Mouse (Mus musculus): ENCODE measurements around the gene Cstl1. TPM values are rescaled to one million over a fixed set of nuclear protein-coding genes. Genes with fewer than 3 reads are reported as not detected.

Cstl1 gene
- 0.19 TPM in 1 of 2 replicates, not detected in the other for polyA plus RNA-seq (2012; rRNA removed)

GRCm38 (mm10) chr2:148750058-148750457 lies at the start of gene Cstl1:
Cstl1 (plus strand) TSS chr2:148750358.

DNA sequence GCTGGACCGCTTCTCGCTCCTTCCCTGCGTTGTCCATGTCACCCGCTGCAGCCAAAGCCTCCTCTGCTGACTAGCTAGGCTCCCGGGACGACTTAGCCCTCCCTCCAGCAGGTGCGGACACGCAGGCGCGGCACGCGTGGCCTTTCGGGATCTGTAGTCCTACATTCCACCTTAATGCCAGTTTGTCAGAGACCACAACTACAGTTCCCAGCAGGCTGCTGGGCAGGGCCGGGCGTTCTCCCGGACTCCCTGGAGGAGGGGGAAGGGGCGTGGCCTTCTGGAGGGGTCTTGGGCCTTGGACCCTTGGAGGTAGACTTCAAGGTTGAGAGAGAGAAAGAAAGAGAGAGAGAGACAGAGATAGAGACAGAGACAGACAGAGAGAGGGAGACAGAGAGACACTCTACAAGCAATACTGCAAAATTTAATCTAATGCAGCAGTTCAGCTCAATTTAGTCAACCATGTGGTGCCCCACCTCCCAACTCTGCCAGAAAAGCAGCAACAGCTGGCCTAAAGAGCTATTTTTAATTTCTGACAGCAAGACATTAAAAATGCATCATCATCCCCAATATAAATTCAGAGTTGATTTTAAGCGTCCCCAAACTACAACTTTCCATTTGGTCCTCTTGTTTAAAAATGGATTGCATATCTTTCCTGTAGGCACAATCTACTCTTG lies 17.7 kb upstream of the Cstl1 start, which contains the start of gene Napb:
Napb (minus strand) TSS at position 141 of the 674 bp plus-strand sequence.

DNA sequence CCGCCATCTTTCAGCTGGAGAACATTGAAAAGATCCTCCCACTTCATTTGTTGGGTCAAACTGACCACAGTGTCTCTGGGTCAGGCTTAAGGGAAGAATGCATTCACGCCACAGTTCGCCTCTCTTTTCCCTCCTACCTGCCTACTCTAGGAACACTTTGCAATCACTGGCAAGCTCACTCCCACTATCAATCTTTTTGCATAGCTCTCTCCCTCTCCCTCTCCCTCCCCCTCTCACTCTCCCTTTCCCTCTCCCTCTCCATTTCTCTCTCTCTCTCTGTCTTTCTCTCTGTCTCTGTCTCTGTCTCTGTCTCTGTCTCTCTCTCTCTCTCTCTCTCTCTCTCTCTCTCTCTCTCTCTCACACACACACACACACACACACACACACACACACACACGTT lies 21.2 kb downstream of the Cstl1 start, which contains the start of gene Cst11:
Cst11 (minus strand) TSS at position 101 of the 400 bp plus-strand sequence.

DNA sequence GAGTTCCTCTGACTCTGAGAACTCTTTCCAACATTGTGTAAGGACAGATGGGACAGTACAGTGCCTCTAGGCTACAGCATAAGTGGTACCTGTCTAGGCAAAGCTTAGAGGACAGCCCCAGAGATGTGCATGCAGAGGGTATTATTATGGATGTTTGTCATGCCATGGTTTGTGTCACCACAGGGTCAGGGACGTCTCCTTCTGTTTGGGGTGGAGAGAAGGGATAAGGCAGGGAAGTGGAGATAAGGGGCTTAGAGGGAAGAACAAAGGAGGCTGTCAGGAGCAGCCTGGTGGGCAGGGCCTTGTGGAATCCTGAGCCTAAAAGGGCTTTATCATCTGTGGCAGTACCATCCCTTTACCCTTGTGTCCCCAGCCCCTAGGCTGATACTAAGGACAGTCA lies 31.6 kb downstream of the Cstl1 start, which contains the start of gene 8030411F24Rik:
8030411F24Rik (plus strand) TSS at position 301 of the 400 bp plus-strand sequence.

DNA sequence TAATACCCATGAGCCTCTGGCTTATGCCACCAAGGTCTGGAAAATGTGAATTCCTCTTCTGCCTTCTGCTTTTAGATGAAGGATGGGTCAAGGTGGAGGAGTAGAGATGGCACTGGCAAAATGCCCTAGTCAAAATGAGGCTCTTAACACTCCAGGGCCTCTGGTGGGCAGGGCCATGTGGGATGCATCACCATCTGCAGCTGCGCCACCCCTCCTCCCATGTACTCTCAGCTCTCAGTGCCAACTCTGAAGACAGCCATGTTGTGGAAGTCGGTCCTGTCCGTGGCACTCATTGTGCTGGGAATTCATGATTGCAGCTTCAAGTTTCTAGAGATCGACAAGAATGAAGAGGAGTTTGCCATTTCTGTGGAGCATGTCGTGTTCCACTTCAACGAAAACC lies 39.0 kb downstream of the Cstl1 start, which contains the start of gene Cst12:
Cst12 (plus strand) TSS at position 220 of the 400 bp plus-strand sequence.

DNA sequence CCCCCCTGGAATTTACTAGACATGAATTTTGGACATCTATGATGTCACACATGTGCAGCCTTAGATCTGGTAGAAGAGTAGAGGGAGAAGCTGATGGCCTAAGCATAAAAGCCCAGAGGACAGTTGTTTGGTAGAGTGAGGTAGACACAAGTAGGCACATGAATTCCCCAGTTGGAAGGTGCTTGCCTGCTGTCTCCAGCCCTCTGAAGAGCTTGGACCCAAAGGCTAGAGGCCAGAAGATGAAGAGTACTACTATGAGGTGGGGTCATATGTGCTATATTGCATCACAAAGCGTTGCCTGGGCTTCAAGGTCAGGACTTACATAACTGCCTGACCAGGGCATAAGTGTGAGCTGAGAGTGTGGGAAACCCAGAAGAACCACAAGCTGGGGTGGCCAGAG lies 48.3 kb downstream of the Cstl1 start, which contains the start of gene Cst8:
Cst8 (plus strand) TSS at position 301 of the 400 bp plus-strand sequence.

Other genes starting within 250 kb of the Cstl1 start
- gene Nxt1, start 77.8 kb upstream of the Cstl1 start, polyA plus RNA-seq (2012; rRNA removed): 35.2 and 39.2 TPM in 2 replicates
- gene Gzf1, start 69.3 kb upstream of the Cstl1 start, polyA plus RNA-seq (2012; rRNA removed): 14.7 and 15.1 TPM in 2 replicates
- gene Napb, start 17.9 kb upstream of the Cstl1 start, polyA plus RNA-seq (2012; rRNA removed): 67.8 and 72.4 TPM in 2 replicates
- gene Cst11, start 21.1 kb downstream of the Cstl1 start, polyA plus RNA-seq (2012; rRNA removed): not detected in 2 replicates
- not detected in 2 replicates for gene 8030411F24Rik, start 31.7 kb downstream of the Cstl1 start, polyA plus RNA-seq (2012; rRNA removed)
- 0.16 and 0.25 TPM in 2 replicates for gene Cst12, start 39.0 kb downstream of the Cstl1 start, polyA plus RNA-seq (2012; rRNA removed)
- gene Cst8, start 48.4 kb downstream of the Cstl1 start, polyA plus RNA-seq (2012; rRNA removed): not detected in 2 replicates
- not detected in 2 replicates for gene Cst13, start 69.7 kb downstream of the Cstl1 start, polyA plus RNA-seq (2012; rRNA removed)
- not detected in 2 replicates for gene Cst9, start 84.8 kb downstream of the Cstl1 start, polyA plus RNA-seq (2012; rRNA removed)
- not detected in 2 replicates for gene 9230104L09Rik, start 114.7 kb downstream of the Cstl1 start, polyA plus RNA-seq (2012; rRNA removed)
- 687 and 831 TPM in 2 replicates for gene Cst3, start 125.3 kb downstream of the Cstl1 start, polyA plus RNA-seq (2012; rRNA removed)